Mouse (Mus musculus) megakaryocyte progenitor cell, adult 5-6 weeks (primary cell): ENCODE data around the gene Sort1. TPM values are rescaled to one million over a fixed set of nuclear protein-coding genes. Genes with fewer than 3 reads are reported as not detected.
A peak's percentile ranks its signal among the peaks of the same experiment; 100 is the strongest.
"Not testable (repeated sequence)": the region's sequence is repeated elsewhere in the genome, so short reads cannot be mapped to it uniquely, and the experiment has no call there.

Experiments
- ATAC-seq: replicated peaks from 2 replicates; pipeline ENCODE4 v1.8.0; 2016; ENCODE audit warnings: mild to moderate bottlenecking, moderate TSS enrichment, inconsistent platforms; ENCODE audit not compliant: poor library complexity
- total RNA-seq, 2 experiments: library from RNA; stranded (forward) in 1 of 2; stranded (reverse) in 1 of 2; fragments of 157-497, 149-512 nt in 1 of 2; fragments of 200-1000 nt in 1 of 2; gene quantifications; 2 replicates each; pipeline versions ENCODE4 v1.2.3 to v1.2.4; 2015 to 2017

The Sort1 gene
- 53.8 and 58.9 TPM in 2 replicates for total RNA-seq (2015)
- 45.5 and 51.2 TPM in 2 replicates for total RNA-seq (2017)

GRCm38 (mm10) chr3:108283781-108284601 is at the start of gene Sort1:
TSS of gene Sort1 (plus strand) at chr3:108284082.
- ATAC-seq = peak; percentile 86

DNA sequence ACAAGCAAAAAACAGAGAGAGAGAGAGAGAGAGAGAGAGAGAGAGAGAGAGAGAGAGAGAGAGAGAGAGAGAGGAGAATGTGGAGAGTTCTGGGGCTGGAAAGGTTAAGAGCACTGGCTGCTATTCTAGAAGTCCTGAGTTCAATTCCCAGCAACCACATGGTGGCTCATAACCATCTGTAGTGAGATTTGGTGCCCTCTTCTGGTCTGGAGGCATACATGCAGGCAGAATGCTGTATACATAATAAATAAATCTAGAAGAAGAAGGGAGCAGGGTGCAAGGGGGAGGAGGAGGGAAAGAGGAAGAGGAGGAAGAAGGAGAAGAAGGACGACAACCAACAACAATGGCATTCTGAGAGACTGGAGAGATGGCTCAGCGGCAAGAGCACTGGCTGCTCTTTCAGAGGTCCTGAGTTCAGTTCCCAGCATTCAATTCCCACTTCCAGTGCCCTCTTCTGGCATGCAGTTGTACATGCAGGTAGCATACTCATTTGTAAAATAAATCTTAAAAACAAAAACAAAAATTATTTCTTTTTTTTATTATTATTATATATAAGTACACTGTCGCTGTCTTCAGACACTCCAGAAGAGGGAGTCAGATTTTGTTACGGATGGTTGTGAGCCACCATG is 46.3 kb upstream of the Sort1 start:
- not testable (repeated sequence) for ATAC-seq

DNA sequence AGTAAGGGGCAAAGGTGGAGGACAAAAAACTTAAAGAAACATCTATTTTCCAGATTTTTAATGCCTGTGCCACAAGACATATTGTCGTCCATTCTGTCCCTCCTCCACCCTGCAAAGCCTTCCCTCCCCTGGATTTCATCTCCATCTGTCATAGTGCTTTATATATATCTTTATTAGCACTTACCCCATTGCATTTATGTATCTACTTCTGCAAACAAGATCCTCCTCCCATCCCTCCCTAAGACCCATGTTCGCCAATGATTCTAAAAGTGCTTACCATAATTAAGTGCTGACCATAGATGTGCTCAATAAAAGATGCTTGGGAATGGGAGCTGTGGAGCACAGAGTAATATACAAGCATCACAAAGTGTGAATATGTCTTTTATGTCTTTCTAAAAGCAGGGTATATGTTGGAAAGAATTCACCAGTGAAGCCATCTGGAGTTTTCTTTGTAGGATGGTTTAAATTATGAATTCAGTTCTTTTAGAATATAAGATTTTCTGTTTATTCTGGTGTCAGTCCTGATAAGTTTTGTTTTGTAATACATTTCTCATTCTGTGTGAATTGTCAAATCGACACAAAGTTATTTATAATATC is 42.5 kb upstream of the Sort1 start:
- ATAC-seq = no peak

DNA sequence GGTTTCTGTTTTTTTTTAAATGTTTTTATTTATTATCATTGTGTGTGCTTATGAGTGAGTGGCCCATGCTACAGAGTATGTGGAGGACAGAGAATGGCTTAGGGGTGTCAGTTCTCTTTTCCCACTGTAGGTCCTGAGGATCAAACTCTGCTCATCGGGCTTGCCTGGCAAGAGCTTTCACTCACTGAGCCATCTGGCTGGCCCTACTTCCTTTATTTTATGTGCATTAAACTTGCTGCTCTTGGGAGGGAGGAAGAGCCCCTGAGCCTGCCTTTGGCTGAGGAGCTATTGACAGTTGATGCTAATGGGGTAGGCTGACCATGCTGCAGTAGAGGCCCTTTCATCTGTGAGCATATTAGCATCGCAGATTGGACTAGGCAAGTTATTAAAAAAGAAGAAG is 37.0 kb upstream of the Sort1 start:
- no peak for ATAC-seq

DNA sequence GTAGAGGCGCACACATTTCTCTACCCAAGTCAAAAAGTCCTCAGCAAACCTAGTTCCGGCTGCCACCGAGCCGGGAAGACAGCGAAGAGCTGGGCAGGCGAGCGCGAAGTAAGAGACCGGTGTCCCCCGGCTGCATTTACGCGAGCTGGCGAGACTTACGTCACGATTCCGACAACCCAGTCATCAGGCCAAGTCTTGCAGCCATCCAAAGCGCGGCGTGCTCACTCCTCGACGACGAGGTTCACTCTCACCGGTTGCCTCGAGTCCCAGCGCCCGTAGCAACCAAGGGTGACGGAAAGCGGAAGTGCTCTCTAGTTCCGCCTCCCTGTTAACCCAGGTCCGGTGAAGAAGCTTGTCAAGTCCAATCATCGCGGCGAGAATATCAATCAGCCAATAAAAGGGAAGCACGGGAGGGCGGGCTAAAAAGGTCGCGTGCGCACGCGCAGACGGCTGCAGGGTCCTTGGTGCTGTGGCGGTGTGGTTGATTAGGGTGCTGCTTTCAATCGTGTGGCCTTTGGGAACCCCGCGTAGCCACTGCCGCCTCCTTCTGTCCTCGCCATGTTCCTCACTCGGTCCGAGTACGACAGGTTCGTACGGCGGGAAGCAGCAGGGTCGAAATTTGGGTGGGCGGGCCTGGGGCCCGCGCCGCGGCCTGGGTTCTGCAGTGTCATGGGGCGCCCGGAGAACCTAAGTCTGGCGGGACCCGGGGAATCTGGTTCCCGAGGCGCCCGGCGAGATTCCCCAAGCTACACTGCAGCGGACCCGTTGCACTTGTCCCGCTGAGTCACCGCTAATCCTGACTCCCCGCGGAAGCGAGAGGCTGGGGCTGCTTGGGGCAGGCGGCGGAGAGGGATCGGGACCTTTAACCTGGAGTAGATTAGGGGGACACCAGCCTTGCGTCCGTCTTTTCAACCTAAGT is 26.9 kb upstream of the Sort1 start, which contains the start of gene Psma5:
TSS of gene Psma5 (plus strand) at position 208 of the 919 bp plus-strand sequence.
- peak; percentile 98 for ATAC-seq

GRCm38 (mm10) chr3:108257831-108258500 is 25.9 kb upstream of the Sort1 start:
- no peak for ATAC-seq

GRCm38 (mm10) chr3:108259319-108259718 is 24.6 kb upstream of the Sort1 start:
- peak; percentile 25; the same call in 1 of the 2 replicates for ATAC-seq

- not testable (repeated sequence) for ATAC-seq
These were observed 4.4 kb upstream of the Sort1 start for GRCm38 (mm10) chr3:108279495-108279894.

- peak; percentile 47 for ATAC-seq
These were observed 1.3 kb upstream of the Sort1 start for GRCm38 (mm10) chr3:108282401-108283240.

DNA sequence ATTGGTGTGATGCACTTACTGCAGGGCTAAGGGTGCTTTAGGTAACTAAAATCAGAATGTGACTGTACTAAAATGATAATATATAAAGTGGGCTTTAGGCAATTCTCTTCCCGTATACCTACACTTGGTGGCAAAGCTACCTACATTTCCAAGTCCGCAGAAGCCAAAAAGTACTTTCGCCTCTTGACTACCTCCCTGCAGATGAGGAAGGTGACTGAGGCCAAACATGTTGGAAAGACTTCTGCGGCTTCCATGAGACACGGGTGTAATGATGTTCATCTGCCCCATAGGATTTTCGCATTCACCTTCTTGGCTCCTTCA is 681 bp upstream of the Sort1 start:
- ATAC-seq = no peak

GRCm38 (mm10) chr3:108285078-108285711 is 1.3 kb downstream of the Sort1 start:
- ATAC-seq = no peak

DNA sequence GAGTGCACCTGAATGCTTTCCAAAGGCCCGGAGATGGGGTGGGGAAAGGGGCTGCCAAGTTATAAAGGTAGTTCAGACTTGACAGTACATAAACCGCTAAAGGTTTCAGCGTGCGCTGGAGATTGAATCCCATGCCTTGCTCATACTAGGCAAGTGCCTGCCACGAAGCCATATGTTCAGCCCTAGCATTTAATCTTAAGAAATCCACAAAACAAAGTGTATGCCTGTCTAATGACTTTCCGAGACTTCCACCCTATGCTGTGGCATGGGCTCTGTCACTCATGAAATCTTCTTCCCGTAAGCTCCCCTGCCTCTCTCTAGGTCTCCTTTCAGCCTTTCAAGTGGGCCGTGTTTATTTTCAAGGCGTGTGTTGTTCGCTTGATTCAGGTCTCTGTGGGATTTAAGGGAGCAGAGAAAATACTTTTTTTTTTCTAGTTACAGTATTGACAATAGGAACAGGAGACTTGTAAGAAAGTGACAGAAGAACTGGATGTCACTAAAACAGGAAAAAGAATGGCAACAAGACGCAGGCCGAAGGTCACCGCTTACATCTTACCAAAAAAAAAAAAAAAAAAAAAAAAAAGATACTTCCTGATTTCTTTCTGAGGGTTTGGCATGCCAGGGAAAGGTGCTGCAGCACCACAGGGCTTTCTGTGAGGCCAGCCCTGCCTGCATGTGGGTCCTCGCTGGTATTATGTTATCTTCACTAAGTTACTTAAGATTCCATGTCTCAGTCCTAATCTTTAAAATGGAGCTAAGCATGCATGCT is 3.0 kb downstream of the Sort1 start:
- no peak for ATAC-seq

DNA sequence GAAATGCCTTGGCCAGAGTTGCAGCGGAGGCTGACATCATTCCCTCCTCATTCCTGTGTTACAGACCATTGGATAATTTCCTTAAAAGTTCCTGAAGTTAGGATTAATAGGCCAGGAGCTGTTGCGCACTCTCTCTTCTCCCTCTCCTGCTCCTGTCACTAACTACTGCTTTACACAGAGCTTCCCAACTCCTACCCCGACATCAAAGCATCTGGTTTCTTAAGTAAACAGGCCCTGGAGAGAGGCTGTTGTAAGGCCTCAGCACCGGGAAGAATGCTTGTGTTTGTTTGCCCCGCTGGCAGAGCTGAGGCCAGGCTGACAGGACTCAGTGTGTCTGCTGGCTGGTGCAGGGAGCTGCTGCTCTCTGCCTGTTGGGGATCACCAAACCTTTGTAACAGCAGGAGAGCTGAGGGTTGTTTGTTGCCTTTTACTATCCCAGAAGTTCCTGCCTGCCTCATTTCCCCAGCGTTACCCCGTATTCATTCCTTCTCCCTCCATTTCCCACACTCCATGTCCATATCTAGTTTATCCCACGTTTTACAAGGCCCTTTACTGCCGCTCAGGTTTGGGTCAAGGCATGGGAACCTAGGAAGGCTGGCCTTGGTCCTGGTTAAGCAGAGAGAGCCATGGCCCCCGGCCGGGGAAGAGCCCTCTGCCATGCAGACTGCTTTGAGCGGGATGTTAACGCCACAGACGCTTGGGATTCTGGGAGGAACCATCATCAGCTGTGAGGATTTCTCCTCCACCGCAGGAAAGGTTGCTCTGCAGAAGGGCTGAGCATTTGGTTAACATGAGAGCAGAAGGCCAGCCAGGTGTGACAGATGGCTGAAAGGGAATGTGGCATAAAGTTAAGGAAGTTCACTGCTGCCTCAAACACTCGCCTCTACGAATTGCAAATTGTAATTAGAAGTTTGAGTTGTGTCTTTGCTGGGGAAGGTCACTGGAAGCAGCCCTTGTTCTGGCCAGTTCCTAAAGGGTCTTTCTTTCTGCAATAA is 4.2 kb downstream of the Sort1 start:
- no peak for ATAC-seq

DNA sequence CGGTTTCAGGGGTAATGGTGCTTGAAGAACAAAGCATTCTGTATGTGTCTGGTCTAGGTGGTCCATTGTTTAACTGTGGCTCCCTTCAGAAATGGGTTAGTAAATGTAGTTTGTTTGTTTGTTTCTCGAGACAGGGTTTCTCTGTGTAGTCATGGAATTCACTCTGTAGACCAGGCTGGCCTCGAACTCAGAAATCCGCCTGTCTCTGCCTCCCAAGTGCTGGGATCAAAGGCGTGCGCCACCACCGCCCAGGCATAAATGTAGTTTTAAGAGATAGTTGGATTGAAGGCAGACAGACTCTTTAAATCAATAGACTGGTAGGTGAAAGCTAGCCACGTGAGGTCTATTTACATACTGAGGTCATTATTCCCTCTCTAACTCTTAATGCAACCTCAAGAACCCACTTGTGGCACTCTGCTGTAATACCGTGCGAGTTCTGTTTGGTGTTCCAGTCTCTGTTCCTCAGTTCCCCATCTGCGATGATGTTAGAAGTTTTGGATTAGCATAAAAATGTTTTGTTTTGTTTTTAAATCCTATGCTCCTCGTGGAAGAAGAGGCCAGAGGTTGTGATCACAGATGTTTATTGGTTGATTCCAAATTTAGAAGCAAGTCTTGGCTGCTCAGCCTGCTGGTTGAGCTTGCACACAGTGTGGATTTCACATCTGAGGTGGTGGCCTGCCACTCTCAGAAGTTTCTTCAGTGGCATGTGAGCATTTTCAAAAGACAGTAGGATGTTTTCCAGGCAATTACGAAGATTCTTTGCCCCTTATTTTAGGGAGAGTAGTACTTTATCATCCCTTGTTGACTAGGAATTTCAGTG is 5.6 kb downstream of the Sort1 start:
- no peak for ATAC-seq

- ATAC-seq = peak; percentile 40
These were observed 7.3 kb downstream of the Sort1 start for GRCm38 (mm10) chr3:108291036-108291799.
